Mouse (Mus musculus): ENCODE results near the gene Tsc1.

GRCm38 (mm10) chr2:28603542-28603941 is 37.5 kb upstream of the Tsc1 start:
- TF ChIP-seq CTCF (IDR thresholded peaks at IDR 0.05; ENCODE audit: borderline replicate concordance, insufficient read depth, low read depth, low read length) (no peak), POLR2A (IDR thresholded peaks at IDR 0.05; ENCODE audit: borderline replicate concordance, insufficient read depth, low read length) (no peak)

All from cerebellum, adult 2 months (tissue).